Mouse (Mus musculus) urinary bladder, adult 18-20 months (tissue): ENCODE measurements around the gene Dtd2.
A peak's percentile ranks its signal among the peaks of the same experiment; 100 is the strongest.

Experiments used
- DNase-seq, 2 experiments: peaks; one replicate each; pipeline ENCODE4 v3.0.0; 2022; ENCODE audit warnings: low spot score in 2 of 2, mixed read lengths in 2 of 2

Gene Dtd2

DNA sequence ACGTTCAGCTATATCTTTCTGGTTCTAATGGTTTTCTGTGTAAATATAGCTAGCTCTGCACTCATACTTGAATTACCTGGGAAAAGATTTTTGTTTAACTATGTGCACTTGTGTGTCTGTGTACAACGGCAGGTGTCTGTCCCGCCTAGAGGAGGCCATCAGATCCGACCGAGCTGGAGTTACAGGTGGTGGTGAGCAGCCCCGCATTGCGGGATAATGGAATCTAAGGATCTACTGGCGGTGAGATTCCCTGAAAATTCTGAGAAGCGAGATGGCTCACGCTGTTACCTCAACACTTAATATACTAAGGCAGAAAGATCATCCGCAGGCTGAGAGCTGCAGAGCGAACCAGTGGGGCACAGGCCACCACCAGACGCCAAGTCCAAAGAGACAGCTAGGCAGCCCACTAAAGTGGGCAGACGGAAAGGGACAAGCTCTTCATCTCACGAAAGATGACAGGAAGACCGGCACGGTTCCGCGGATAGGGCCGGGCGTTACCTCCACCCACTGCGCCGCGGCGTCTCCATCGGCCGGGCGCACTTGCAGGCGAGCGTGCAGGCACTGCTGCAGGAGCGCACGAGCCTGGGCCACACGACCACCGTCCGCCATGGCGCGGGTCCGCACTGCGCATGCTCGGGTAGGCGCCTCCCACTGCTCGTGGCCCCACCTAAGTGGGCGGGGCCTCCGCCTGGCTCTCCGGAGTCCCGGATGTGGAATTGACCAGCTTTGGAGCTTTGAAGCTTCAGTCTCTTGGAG lies at the start of gene Dtd2:
Dtd2 (minus strand) TSS at position 625 of the 756 bp plus-strand sequence.
- DNase-seq, result peak; percentile 80 to 89

DNA sequence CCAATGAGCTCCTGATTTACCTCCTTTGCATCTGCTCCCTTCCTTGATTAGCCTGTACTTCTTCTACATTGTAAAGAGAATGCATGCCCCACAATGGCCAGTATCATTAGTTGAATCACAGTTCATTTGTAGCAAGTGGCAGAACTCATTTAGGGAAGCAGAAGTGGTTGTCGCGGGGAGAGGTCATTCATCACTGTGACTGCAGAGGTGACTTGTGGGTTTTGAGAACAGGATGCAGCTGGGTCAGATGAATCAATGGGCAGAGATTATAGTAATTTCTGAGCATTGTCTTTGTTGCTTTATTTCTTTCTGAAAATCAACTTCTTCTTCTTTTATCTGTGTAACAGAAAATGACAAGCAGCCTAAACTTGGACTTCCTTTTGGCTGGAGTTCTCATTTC lies 43.0 kb upstream of the Dtd2 start:
- no peak for DNase-seq

DNA sequence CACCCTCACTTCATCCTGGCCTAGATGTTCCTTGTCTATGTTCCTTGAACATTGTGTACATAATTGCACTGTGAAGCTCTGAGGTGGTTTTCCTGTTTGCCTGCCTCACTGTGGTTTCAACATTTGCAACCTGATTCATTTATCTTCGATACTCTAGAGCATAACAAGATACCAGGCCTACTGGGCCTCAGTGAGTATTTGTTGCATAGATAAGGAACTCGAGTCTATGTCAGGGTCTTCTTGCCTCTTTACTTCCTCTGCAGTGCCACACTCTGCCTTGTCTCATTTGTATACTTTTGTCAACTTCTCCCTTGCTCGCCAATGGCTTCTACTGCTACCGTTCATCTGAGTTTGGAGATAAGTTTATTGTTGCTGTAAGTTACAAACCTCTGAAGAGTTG lies 40.1 kb upstream of the Dtd2 start:
- DNase-seq, result no peak

DNA sequence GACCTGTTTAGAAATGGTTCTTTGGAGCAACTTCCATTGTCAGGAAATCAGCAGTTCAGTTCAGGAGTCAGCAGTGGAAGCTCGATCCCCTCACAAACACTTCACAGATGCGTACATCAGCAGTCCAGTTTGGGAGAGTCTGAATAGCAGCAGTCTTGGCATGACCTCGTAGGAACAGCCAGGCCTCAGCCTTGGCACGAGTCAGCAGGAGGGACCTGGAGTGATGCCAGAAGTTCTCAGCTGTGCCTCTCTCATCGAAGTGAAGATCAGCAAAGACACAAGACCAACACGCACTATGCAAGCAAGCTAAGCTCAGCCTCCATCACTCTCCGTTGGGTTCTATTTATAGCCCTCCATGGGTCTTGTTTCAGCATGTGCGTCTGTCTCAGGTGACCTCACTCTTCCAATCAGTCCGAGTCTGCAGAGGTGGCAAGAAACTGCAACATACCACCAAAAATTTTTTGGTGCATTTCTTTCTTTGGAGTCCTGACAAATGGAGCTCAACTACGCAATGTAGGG lies 36.6 kb upstream of the Dtd2 start:
- DNase-seq, result no peak

DNA sequence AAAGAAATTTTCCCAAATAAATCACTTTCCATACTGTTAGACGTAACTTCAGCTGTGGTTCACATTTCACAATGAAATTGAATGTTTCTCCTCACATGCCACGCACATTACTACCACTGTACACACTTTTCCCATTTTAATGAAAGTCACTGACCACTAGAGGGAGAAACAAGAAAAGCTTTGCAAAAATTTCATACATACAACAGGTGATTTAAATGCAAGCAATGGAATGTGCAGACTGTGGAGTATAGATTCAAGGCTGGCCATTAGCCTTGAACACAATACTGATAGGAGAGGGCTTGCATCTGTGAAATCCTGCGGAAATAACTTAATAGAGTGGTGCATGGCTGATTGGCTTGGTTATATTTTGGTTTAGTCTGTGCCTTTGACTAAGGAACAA lies 32.1 kb upstream of the Dtd2 start:
- no peak for DNase-seq

DNA sequence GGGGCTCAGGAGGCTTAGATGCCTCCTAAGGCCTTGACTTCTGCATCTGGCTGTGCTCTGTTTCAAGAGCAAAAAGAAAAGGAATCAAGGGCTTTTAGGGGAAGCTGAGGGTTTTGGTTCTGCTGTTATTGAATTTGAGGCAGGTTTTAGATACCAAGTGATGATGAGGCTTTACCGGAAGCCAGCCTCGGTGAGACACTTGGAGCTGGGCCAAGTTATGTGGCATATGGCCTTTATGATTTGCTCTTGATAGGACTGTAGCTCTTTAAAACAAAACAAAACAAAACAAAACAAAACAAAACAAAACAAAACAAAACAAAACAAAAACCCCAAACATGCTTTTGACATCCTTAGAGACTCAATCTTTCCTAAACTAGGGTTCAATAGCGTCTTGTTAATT lies 28.7 kb upstream of the Dtd2 start:
- no peak for DNase-seq

DNA sequence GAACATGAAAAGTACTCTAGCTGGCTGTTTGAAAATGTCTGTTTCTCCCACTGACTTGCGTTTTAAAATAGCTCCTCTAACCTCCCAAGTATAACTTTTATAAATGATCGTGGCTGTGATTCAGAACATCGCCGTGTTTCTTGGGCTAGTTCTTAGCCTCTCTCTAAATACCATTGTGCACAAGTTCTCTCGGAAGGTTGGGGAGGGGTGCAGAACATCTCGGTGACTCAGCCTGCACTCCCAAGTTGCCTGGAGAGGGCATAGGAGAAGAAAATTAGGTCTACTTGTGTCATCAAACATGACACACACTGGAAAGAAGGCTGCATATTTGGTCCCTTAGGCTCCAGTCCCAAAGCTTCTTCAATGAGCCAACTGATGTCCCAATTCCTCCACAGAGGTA lies 26.0 kb upstream of the Dtd2 start:
- DNase-seq, result no peak

DNA sequence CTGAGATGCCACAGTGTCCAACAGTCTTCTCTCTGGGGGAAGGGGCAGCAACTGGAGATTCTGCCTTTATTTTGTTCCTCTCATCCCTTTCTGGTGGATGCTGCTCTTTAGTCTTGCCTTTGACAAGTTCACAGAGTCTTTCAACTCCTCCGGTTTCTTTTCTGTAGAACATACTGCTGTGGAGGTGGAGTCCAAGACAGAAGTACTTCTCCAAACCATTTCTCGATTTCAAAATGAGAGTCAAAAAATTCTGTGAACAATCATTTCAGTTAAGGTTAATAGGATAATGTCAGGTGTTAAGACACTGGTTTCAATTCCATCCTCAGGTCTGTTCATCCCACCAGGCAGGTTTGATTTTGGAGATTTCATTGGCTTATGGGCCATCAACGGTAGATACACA lies 21.7 kb upstream of the Dtd2 start, which contains the start of gene Gpr33:
Gpr33 (minus strand) TSS at position 101 of the 400 bp plus-strand sequence.
- DNase-seq, result no peak

DNA sequence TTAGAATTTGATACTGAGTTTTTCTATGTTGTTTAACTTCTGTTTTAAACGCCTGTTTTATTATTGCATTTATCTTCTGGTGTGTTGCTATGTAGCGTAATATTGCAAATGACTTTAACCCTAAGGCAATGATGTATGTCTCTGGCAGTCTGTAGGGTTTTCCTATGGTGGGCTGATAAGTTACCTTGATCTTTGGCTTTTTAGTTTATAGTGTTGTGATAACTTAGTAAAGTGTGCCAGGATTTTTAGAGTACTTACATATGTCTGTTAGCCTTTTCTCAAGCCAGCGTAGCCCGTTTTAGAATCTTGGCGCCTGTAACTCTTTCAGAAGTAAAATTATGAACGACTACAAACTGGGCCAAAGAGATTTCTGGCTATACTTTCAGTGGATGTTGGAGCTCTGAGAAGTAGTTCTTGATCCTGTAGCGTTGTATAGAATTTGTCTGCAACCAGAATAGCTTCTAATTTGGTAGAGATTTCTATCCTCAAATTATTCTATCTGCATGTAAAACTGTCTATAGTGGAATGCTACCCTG lies 8.3 kb upstream of the Dtd2 start:
- DNase-seq, result no peak

DNA sequence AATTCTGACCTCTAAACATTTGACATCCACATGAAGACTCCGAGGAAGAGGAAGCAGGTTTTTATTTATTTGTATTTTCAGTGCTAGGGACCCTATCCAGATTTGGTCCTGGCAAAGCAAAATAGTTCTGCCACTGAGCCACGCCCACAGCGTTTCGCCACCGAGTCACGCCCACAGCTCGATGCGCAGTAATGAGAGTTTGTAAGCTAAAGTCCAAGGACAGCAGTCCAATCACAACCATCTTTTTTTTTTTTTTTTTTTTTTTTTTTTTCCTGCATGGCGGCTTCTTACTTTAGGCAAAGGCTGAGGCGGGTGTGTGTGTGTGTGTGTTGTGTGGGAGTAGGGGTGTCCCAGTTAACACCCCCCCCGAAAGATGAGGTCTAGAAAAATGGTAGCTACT lies 7.7 kb upstream of the Dtd2 start:
- no peak for DNase-seq

DNA sequence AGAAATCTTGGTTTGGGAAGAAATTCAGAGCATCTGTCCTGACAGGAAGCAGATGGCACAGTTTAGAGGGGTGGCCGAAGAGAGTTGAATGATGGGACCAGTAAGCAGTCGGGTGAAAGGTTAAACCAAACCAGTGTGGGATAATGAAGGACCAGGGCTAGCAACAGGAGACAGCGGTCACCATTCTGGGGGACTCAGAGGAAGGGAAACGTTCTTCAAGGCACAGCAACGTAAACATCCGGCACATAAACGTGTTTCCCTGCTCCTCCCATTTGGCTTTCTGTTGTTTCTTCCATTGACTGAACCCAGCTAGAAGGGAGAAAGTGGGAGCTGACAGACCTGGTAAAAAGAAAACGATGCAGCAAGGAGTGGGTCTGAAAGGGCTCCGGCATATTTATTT lies 7.0 kb upstream of the Dtd2 start:
- no peak for DNase-seq

DNA sequence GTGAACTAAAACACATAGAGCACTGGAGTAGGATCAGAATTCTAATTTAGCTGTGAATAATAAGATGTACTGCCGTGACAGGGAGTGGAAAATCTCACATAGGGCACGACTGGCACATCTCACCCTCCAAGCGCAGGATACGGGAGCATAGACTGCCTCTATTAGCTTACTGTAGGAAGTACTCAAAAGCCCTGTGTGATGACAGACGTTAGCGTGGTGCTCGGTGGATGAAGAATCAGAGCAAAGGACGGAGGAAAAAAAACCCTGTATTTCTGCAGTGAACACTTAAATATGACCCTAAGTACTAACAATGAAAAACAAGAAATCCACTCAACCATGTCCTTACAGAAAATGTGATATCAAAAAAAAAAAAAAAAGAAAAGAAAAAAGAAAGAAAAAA lies 5.9 kb upstream of the Dtd2 start:
- no peak for DNase-seq

DNA sequence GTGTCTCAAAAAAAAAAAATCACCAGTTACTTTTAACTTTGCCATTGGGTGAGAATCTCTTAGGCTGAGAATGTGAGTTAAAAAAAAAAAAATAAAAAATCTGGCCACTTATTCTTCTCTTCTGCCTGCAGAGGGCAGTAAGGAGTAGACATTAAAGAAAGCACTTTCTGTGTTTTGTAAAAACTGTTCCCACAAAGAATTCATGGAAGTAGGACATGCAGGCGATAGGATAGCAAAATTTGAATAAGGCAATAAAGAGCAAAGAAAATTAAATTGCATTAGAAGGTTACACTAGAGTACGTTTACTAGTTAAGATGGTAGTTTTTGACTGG lies 4.3 kb upstream of the Dtd2 start:
- DNase-seq, result no peak

DNA sequence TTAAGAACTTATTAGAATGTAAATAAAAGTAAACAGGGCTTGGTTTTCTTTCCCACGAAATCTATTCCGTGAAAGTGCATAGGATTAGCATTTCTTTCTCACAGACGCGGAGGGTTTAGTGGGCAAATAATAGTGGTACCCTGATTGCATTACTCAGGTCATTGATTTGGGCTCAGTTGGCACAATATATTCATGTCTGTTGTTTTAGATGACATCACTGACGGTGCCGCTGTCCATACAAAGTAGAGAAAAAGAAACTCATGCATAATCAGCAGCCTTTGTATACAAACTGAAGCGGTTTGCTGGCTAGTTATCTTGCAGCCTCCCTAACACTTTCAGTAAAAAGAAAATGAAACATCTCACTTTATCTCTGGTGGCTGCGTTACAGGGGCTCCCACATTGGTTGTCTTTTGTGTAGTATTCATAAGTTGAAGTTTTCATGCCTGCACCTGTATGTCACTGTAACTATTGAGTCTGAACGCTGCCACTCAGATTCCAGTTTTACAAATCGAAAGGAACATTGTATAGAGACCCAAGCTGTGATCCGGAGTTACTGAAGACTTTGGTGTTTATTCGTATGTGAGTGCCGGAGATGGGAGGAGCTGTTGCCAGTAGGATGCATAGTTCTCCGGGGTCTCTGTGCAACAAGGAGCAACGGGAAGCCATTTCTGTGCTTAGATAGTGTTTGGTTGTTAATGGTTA lies 3.8 kb upstream of the Dtd2 start:
- no peak for DNase-seq

DNA sequence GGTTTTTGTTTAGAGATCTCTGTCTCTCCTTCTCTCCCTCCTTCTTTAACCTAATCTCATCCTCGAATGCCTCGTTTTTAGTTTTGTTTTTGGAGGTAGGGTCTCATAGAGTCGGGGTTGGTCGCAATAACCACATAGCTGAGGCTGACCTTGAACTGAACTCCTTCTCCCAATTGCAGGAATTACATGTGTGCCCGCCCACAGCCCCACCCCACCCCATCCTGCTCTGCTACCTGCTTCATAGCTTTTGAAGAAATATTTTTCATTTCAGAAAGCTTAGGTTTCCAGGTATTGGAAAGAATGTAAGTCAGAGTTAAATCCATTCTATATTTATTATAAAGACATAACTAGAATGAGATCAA lies 313 bp upstream of the Dtd2 start:
- DNase-seq, result no peak

DNA sequence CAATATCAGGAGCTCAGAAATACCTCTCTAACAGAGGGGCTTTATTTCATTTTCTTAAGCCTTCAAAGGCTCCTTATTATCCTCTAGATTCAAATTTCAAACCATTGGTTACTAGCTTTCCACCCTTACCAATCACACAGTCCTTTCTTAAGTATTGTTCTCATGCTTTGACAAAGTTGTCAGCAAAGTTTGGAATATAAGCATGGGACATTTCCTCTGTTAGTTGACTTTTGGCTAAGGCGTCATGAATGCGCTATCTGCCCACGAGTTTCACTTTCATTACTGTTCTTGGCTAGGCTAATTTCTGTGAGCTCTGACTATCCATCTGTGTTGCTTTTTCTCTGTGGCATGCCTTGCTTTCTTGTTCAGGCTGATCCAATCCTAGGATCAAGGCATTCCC lies 3.6 kb downstream of the Dtd2 start:
- DNase-seq, result no peak

DNA sequence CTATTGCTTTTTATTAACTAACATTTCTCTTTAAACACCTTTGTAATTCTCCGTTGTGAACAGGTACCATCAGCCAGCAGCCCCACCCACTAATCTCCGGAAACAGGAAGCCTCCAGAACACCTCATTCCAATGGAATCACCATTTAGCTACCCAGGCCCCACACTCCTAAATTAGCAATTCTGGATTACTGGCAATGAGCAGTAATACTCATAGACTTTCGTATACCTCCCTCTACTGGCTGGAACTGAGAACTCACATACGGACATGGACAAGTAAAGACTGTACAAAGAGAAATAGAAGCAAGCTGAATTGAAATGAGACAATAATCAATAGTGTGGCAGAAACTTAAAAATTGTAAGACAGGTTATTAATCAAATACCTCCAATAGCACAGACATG lies 4.8 kb downstream of the Dtd2 start:
- peak; percentile 8 to 29 for DNase-seq

DNA sequence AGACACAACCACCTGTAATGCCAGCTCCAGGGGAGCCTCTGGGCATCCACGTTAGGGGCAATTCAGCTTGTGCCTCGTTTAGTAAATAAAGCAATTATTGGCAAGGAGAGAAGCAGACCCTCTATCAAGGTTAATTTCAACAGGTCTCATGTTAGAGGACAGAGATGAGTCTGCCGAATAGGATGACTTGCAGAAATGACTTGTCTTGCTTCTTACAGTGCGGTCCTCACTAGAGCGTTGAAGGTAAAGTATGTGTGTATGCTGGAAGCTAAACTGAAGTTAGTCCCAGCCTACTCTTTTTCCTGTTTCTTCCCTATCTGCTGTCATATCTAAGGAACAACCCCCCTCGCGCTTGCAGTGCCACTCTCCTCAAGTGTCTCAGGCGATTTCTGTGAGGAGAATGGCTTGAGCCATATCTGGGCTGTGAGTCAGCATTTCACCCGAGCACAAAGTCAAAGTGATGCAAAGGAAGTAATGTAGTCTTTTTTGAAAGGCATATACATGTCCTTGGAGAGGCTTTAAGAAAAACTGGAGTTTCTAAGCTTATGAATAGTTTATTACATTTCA lies 7.9 kb downstream of the Dtd2 start:
- no peak for DNase-seq

DNA sequence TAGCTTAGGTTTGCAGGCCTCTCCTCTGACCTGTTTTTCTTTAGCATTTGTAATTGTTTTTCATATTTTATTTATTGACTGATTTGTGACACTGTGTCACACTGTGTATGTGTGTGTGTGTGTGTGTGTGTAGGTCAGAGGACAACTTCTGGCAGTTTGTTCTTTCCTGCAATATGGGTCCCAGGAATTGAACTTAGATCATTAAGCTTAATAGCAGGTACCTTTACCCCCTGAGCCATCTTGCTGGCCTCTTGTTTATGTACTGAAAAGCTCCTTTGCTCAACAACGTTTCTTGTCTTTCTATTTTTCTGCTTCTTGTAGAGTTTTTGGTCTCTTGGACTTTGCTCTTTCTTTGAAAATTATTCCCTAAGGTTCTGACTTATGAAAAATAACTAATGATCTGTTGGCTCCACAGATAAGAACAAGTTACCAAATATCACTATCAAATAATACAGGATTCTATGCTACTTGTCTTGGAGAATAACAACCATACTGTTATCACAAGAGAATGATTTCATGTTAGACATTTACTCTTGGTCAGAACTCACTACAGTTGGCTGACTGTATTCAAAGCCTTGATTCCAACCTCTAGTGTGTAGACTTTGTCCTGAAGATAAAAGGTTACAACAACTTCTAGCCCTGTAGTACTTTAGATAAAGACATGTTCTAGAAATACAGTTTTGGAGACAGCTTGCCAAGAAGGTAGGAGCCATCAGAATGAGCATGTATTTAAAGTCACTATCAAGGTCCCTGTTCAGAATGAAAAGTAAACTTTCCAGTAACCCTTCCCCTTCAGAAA lies 10.4 kb downstream of the Dtd2 start:
- DNase-seq, result no peak

DNA sequence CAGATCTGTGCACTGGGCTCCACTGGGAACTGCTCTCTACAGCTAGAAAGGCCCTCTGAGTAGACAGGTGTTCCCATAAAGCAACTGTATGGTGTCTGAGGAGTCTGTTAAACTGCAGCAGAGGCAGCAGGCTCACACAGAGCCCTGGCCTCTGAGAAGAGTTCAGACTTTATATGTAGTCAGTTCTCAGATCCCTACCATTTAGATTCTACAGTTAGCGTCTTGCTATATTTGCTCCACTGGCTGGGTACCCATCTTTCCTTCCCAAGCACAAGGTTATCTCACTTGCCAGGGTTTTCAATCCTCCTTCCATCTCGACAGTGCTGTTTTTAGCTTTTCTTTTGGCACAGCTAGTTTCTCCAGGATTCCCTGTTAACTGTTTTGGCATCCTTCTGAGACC lies 15.7 kb downstream of the Dtd2 start:
- no peak for DNase-seq

DNA sequence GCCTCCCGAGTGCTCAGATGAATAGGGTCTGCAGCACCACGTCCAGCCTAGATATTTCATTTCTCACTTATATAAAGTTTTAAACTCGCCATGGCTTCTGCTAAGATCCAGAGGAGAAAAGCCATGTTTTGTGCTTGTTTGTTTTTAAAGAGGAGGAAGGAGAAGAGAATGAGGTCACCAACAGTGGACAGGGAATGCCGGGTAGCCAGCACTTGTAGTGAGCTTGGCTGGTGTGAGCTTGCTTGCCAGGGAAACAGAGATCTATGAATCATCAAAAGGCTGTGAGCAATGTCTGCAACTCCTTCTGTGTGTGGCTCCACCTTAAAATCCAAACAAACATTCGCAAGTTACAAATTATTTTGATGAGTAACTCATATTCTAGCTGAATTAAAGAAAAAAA lies 17.8 kb downstream of the Dtd2 start:
- DNase-seq, result peak in 1 of 2 experiments; percentile 10

DNA sequence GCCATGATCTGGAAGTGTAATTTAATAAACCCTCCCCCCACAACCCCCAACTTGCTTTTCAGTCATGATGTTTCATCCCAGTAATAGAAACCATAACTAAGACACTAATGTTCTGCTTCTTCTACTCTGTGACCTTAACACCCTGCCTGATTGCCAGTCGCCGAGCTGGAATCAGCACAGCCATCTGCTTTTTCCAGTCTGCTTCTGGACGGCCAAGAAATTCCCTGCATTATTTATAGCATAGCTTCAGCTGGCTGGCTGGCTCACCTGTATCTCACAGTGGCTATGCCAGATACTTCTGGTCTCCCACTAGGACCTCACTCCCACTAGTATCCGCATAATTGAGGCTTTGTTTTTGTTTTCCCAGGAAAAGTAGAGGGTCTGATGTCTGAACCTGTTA lies 20.5 kb downstream of the Dtd2 start:
- DNase-seq, result no peak
